Mouse (Mus musculus) gastrocnemius, postnatal 25 days (tissue): ENCODE measurements around the gene Polm. TPM values are rescaled to one million over a fixed set of nuclear protein-coding genes. Genes with fewer than 3 reads are reported as not detected.
A peak's percentile ranks its signal among the peaks of the same experiment; 100 is the strongest.
"Not testable (repeated sequence)": the region's sequence is repeated elsewhere in the genome, so short reads cannot be mapped to it uniquely, and the experiment has no call there.

Experiments used
- DNase-seq: peaks from one replicate; pipeline ENCODE4 v3.0.0; 2022
- total RNA-seq, 2 experiments: library from RNA; stranded (reverse); gene quantifications; 1 replicate in 1 of 2; 2 replicates in 1 of 2; pipeline ENCODE4 v1.2.3; 2021

Gene Polm
- total RNA-seq, 2 experiments from 2014 or later: 1.8 to 2.8 TPM

DNA sequence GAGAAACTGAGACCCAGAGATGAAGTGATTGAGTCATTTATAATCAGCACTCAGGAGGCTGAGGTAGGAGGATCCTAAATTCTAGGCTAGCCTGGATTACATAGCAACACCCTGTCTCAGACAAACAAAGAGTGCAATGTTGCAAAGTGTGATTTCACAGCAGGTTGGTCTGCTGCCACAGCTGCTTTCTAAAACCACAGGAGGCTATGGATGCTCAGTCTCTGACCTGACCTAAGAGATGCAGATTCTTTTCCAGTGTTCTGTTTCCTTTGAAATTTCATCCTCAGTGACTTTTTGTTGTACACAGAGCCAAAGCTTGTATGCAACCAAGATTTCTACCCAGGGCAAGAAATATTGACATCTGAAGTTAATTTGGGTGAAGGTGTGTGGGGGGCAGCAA is 17.7 kb upstream of the Polm start:
- DNase-seq: no peak

DNA sequence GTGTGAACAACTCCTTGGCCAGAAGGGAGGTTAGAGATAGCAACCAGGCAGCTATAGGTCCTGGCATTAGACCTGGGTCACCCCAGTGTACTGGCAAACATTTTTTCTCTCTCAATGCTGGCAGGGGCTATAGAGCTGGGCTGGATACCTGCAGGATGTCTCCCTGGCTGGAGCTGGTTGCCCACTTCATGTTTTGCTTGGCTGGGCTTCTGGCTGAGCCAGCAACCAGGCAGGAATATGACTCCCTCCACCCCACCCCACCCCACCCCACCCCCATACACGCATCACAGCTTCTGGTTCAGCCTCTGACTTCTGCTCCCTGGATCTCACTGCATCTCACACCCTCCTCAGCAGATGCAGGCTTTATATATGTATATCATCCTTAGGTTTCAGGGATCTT is 14.5 kb upstream of the Polm start:
- peak; percentile 66 for DNase-seq

DNA sequence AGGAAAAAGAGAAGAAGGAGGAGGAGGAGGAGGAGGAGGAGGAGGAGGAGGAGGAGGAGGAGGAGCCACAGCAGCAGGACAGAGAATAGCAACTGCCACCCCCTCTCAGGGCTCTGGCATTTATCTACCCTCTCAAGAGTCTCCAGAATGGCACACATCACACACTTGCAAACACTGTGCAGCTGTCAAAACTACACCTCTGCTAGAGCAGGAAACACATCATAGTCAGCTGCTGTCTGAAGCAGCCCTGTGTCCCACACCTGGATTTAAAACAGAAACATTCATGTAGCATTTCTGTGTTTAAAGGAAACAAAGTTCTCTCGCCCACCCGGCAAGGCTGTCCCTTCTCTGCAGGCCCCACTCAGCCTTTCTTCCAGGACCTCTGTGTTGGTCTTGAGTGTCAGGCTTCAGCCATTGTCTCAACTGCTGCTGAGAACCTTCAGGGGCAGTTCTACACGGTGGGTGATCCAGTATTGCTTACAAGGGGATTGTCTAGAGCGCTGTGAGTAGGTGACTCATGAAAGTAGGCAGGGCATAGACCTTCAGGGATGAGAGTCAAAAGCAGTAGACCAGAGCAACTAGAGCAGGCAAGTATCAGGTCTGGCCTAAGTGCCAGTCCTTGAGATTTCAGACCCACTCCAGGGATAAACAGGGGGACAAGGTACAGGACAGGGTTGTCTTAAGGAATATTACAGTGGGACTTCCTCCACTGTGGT is 13.4 kb upstream of the Polm start:
- no peak for DNase-seq

DNA sequence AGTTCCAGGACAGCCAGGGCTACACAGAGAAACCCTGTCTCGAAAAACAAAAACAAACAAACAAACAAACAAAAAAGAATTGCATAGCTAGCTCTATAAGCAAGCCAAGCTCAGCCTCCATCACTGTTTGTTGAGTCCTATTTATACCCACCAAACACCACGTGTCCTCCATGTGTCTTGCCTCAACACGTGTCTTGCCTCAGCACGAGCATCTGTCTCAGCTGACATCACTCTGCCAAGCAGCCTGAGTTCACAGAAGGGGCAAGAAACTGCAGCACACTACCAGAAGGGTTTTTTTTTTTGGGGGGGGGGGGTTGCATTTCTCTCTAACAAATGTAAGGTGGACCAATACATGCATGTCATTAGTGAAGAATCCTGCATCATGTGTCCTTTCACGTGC is 12.6 kb upstream of the Polm start:
- no peak for DNase-seq

DNA sequence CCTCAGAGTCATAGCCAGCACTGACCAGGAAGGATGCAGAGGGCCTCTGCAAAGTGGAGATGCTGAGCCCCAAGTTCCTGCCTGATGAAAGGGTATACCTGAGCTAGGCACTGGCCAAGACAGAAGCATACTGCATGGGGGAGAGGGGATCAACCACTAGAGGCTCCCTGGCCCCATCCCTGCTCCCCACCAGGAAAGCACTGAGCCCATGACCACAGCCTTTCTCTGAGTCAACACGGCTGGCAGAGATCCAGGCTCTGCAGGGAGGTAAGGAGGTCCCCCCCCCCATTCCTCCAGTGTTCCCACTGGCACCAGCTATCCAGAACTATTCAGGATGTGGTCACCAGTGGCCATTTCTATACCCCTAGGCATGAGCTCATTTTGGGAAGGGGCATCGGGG is 11.5 kb upstream of the Polm start:
- no peak for DNase-seq

DNA sequence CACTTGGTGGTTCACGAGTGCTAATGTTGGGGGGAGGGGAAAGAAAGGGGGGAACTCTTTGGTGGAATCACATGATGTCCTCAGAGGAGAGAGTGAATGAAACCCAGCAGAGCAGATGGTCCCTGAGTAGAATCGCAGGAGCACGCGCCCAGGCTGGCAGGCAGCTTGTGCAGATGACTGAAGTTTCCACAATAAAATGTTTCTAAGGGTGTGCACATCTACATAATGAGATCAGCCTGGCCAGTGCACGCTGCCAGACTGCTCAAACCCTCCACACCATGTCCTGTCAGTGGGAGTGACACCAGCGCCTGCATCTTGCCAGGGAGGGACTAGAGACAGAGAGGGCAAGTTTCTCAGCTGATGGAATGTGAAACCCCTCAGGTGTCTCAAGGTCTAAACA is 10.9 kb upstream of the Polm start:
- DNase-seq: peak; percentile 70

DNA sequence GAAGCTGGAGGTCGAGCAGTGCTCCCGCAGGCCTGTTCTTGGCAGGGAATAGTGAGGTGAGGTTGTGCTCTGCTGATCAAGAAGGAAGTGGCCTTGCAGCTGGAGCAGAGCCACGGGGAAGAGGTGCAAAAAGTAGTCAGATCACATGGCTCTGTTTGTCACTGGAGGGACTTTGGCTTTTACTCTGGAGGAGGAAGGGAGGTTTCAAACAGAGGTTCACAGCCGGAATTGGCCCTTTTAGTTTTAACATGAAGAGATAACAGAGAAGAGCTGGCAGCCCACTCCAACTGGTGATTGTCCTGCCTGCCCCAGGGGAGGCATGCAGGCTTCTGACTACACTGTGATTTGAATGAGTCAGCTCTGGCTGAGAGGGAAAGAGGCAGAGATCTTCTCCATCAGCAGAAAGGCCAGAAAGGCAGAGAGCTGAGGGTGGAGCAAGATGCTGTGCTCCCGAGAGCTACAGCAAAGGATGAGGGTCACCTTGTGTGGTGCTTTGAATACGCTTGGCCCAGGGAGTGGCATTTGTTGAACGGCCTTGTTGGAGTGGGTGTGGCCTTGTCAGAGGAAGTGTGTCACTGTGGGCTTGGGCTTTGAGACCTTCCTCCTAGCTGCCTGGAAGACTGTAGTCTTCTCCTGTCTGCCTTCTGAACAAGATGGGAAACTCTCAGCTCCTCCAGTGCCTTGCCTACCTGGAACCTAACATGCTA is 9.0 kb upstream of the Polm start:
- no peak for DNase-seq

DNA sequence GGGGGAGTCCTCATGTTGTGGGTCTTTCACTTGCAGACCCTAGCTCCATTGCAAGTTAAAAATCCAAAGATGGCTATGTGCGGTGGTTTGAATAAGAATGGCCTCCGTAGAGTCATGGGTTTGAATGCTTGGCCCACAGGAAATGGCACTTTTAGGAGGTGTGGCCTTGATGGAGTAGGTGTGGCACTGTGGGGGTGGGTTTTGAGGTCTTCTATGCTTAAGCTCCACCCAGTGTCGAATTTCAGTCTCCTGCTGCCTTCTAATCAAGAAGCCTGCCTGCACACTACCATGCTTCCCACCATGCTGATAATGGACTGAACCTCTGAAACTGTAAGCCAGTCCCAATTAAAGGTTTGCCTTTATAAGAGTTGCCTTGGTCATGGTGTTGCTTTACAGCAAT is 5.3 kb upstream of the Polm start:
- no peak for DNase-seq

DNA sequence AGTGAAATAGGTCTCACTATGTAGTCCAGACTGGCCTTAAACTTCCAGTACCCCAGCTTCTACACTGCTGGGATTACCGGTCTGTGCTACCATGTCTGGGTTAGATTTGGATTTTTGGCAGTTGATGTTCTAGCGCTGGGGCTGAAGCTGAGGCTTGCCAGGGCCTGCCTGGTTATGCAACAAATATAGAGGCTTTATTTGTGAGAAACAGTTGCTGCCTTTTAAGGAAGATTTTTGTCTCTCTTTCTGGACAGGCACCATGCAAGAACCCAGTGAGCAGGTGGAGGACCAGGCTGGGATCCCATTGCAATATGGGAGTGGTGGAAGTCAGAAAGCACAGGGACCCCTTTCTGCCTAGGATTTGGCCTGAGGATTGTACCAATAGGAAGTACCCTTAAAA is 3.9 kb upstream of the Polm start:
- no peak for DNase-seq

DNA sequence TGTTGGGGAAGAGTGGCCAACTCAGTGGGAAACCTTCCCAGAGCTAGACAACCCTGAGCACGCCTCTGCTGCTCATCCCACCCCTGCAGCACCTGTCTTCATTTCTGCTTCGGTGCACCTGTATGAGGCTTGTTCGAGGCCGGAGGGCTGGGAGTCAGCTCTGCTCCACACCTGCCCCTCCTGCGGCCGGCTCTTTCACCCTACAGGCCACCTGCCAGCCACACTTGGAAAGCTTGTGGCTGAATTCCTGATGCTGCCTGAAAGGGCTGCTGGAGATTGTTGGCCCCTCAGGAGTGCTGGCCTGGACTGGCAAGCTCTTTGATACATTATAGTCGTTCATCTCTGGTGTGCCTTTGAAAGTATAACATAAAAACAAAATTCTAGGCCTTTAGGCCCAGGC is 2.5 kb upstream of the Polm start:
- DNase-seq: no peak

DNA sequence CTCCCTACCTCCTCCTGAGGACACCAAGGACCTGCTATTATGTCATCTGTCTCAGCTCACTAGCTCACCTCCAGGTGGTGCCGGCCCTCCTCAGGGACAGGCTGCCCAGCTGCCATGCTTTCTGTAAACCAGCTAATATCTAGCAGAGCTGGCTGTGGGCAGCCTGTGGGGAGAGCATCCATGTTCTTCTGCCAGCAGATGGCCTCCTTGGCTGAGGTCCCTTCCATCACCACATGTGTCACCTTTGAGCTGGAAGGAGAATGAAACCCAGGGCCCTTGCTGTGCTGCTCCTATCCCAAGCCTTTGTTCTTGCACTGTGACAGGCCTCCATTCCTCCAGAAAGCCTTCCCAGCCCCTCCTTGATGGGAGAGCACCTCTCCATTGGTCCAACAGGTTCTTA is 1.7 kb downstream of the Polm start:
- no peak for DNase-seq

DNA sequence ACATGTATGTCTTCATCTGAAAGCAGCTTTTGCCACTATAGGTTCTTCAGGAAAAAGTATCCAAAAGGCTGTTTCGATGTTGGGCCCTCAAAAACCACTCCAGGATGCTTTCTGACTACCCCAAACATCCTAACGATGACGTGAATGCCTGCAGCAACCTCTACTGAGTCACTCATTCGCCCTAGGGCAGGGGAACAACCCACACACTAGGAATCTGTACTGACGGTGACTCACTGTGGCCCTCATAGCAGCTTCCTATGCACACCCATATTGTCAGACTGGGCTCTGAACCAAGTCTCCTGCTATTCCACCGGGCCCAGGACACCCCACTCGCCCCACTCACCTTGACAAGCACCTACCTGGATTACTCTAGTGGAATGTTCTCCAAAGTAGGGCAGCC is 2.8 kb downstream of the Polm start:
- no peak for DNase-seq

DNA sequence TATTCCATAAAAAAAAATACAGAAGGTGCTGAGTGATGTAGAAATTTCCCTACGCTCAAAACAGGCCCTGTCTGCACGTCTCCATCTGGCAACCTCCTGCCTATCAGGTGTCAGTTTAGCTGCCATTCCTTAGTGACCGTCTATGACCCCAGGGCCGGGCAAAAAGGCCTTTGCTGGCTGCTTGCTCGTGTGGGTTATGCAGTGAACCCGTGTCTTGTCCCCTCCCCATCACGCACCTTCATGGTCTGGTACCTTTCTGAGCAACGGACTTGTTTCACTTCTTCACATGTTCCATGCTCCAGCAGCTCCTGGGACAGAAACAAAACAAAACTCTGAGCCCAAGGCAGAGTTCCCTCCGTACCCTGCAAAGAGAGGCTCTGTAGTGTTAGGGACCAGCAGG is 3.3 kb downstream of the Polm start:
- no peak for DNase-seq

DNA sequence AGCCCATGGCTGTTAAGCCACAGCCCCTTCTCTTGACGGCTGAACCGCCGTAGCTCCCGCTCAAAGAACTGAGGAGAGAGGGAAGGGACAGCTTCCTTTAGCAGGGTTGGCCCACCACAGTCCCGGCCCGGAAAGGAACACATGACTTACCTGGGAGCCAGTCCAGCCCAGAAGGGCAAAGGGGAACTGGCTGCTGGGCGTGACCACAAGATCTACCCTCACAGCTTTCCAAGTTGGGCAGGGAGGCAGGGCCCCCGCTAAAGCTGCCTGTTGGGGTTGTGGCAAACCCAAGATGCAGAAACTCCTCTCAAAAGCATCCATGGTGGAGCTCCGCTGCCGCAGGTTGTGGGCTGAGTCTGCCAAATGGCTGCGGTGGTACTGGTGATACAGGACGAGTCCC is 8.5 kb downstream of the Polm start:
- DNase-seq: no peak

DNA sequence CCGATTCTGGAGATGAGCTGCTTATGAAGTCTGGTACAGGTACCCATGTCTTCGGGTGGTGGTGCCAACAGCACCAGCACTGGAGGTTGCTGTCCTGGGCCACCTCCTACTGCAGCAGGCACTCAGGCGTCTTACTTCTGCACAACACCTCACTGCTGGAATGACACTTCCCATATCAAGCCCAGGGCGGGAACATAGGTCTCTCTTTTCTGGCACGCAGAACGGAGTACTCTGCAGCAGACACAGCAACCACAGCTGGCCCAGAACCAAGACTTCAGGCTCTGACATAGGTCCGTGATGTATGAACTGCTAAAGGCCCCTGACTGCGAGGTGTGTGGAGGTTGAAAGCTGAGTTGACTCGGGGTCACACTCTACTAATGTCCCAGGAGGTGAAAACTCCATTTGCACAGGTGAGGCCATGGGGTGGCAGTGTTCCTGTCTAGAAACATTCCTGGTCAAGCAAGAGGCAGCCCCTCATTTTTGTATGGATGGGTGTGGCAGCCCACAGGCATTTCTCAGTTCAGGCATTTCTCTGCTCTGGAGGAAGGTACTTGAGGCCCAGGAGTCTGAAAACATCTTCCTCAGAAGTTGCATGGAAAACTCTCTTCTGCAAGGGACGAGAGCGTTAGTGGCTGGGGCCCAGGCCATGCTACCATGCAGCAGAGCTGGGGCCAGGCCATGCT is 9.2 kb downstream of the Polm start:
- DNase-seq: no peak

DNA sequence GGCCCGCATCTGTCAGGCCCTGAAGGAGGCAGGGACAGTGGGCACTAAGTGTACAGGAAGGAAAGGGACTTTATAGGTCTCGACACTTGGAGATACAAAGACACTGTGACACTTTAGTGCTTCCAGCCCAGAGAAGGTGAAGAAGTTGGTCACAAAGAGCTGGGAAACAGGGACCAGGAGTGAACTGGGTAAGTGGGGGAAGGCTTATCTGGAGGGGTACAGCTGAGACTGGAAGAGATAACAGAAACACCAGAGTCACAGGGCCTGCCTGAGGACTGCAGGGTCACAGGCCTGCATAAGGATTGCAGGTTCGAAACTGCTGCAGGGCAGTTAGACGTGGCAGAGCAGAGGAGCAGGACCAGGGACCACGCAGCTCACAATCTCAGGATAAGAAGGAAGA is 9.9 kb downstream of the Polm start:
- no peak for DNase-seq

DNA sequence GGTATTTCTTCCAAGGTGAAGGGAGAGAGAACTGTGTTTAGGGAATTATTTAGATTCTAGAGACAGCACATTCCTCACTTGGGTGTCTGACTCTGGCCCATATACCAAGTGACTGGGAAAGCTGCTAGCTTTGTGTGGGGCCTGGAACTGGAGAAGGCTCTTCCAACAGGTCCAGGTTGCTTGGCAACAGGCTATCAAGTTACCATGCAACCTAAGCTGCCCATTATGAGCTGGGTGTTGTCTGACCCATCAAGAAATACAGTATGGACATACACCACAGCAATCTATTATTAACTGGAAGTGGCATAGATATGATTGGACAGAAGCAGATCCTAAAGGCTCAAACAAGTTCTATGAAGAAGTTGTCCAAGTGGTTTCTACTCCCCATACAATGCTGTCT is 12.4 kb downstream of the Polm start:
- DNase-seq: no peak

DNA sequence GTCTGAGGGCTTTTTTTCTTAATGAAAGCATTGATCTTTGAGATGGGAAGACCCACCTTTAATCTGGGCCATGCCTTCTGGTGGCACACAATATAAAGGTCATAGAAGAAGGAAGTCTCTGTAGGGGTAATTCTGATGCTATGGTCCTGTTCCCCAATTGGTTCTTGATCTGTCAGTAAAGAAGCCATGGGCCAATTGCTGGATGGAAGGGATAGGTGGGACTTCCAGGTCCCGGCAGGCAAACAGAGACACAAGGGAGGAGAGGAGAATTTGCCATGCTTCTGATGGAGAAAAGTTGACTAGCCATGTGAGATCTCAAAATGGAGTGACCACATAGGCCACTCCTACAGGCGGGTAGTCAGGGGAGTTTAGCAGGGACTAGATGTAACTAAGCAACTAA is 18.6 kb downstream of the Polm start:
- DNase-seq: no peak

DNA sequence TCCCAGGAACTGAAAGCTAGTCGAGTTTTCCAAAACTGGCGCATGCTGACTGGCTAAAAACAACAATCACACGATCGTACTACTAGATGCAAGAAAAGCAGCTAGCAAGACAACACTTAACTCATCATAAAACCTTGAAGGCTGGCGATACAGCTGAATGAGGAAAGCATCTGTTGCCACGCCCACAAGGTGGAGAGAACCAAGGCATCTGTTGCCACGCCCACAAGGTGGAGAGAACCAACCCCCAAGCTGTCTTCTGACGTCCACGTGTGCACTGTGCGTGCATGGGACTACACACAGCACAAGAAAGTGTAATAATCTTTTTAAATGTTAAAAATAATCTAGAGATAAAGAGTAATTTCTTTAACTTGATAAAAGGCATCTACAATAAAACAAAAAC is 24.4 kb downstream of the Polm start:
- no peak for DNase-seq

DNA sequence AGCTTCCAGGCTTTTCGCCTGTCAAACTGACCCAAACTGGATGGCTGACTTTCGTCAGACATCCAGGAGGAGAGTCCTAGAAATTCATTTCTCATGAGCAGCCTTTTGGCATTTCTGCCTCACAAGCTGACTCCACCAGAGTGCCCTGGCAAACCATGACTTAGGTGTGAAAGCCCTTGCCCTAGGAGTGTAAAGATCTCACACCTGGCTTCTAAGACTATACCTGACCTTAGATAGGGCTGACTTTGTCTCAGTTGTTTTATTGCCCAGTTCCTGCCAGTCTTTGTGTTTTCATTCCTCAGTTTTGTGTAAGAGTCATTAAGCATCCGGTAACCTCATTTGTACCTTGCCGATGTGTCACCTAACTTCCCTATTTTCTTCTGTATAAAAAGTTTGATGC is 28.3 kb downstream of the Polm start:
- DNase-seq: not testable (repeated sequence)

DNA sequence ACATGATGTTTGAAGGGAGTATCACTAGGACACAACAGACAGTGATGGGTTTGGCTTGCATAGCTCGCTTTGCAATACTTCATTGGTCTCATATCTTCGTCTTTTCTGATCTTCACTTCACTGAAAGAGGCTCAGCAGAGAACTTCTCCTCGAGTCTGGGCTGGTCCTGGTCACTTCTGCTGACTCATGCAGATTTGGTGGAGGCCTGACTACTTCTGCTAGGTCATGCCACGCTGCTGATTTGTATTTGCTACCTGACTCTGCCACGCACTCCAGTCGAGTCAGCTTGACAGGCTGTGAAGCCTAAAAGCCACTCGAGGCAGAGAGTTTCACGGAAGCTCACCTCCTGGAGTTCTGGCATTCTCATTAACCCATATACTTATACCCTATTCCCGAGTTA is 29.9 kb downstream of the Polm start:
- no peak for DNase-seq

DNA sequence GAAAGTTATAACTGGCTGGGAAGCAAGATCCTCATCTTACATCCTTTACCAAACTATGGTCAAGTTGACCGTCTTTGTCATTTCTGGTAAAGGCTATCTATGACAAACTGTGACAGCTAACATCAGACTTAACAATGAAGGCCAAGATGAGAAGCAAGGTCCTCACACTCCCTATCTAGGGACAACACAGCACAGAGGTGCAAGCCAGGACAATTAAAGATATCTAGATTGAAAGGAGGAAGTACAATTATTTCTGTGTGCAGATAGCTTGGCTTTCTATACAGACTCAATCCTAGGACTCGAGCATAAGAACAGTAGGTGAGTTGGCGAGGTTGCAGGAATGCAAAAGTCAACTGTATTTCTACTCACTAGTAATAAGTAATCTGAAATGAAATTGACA is 32.1 kb downstream of the Polm start:
- DNase-seq: no peak

DNA sequence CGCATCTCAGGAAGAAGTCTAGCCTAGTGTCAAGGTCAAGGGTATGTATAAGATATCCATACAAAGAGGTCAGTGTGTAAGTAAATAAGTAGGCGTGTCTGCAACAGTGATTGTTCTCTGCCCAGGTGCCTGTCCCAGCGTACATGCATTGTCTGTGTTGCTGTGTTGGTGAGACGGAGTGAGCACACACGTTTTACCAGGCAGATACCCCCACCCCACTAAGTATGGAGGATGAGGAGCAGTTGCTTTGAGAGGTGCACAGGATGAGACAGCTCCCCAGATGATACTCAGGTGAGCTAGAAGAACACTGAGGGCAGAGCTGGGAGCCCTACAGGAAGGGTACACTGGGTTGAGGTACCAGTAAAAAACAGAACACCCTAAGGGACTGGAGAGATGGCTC is 33.6 kb downstream of the Polm start:
- no peak for DNase-seq

DNA sequence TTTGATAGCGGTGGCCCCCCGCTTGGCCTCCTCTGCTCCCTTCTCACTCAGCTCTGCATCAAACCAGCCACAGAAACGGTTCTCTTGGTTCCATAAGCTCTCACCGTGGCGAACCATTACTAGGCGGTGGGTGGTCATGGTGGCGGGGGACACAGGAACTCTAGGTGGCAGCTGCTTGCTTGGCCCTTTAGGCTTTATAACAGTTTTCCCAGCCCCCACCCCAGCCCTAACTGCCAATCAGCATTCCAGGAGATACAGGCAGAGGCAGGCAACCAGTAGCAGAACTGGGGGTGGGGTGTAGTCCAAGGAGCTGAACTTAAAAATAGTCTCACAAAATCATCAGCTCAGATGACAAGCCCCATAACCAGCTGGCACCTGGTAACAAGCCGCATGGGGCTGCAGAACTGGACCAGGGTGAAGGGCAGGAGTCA is 34.2 kb downstream of the Polm start, which contains the start of gene Pgam2:
TSS of gene Pgam2 (minus strand) at position 183 of the 431 bp plus-strand sequence.
- DNase-seq: peak; percentile 83
